Mouse (Mus musculus) lung, embryonic 14.5 days (tissue): ENCODE results near the gene Vamp4. TPM values are rescaled to one million over a fixed set of nuclear protein-coding genes. Genes with fewer than 3 reads are reported as not detected.
"Not testable (repeated sequence)": the region's sequence is repeated elsewhere in the genome, so short reads cannot be mapped to it uniquely, and the experiment has no call there.

Experiments used
- ATAC-seq: fragments of 200-750 bp; cut with Nextera tagmentation; 2 replicates; pipeline ENCODE4 v1.8.0; 2017; ENCODE audit warnings: mild to moderate bottlenecking, moderate TSS enrichment, moderate library complexity; ENCODE audit not compliant: insufficient read depth
- DNase-seq: peaks from one replicate; pipeline ENCODE4 v3.0.0-alpha.2; 2015
- H3K27ac ChIP-seq: fragments of 300-500 bp; sonication (generic); 2 replicates; pipeline ENCODE4 v1.5.1; 2014; ENCODE audit warnings: low read depth, mild to moderate bottlenecking, moderate library complexity
- H3K27me3 ChIP-seq: fragments of 300-500 bp; sonication (generic); 2 replicates; pipeline ENCODE4 v1.6.1; 2014; ENCODE audit warnings: low read length, control low read depth; ENCODE audit not compliant: insufficient read depth
- H3K36me3 ChIP-seq: fragments of 300-500 bp; sonication (generic); 2 replicates; pipeline ENCODE4 v1.6.1; 2014; ENCODE audit warnings: control low read depth; ENCODE audit not compliant: insufficient read depth
- H3K4me1 ChIP-seq: fragments of 300-500 bp; sonication (generic); 2 replicates; pipeline ENCODE4 v1.6.1; 2014; ENCODE audit warnings: antibody characterized with exemption, control low read depth; ENCODE audit not compliant: insufficient read depth
- H3K4me2 ChIP-seq: fragments of 300-500 bp; sonication (generic); 2 replicates; pipeline ENCODE4 v1.6.1; 2014; ENCODE audit warnings: mild to moderate bottlenecking
- H3K4me3 ChIP-seq: fragments of 300-500 bp; sonication (generic); 2 replicates; pipeline ENCODE4 v1.5.1; 2014; ENCODE audit warnings: low read depth, low read length
- H3K9ac ChIP-seq: fragments of 300-500 bp; sonication (generic); 2 replicates; pipeline ENCODE4 v1.6.1; 2014
- H3K9me3 ChIP-seq: fragments of 300-500 bp; sonication (generic); 2 replicates; pipeline ENCODE4 v1.6.1; 2016; ENCODE audit warnings: low read depth, low read length, control low read depth
- CTCF ChIP-seq: IDR thresholded peaks from 2 replicates; pipeline ENCODE4 v1.5.1; 2016; ENCODE audit warnings: antibody characterized with exemption, low read depth
- WGBS: fragments of 180-500 bp; shearing (Covaris S2); extraction: QIAGEN DNeasy Blood & Tissue Kit; methylation state at CpG from one replicate; pipeline ENCODE4 v1.1.7; 2014; 5-methylcytosine and 5-hydroxymethylcytosine counted together
- polyA plus RNA-seq: library from polyadenylated mRNA; unstranded; fragments of >200 nt; fragmentation: Nextera tagmentation; extraction: Ambion mirVana; gene quantifications from 2 replicates; pipeline ENCODE4 v1.2.1, GENCODE M21; 2014

Vamp4 gene
- polyA plus RNA-seq, 1 experiment from 2014 or later, result 48.4 TPM

GRCm38 (mm10) chr1:162609633-162610250, 39.4 kb downstream of the Vamp4 start:
- no peak for ATAC-seq
- no peaks in the 10 kb centered on the region for H3K9me3 ChIP-seq
- H3K4me2 ChIP-seq, result no peak overlapping the region
- WGBS, result 33% methylated on average over 9 of the region's 9 CpGs
- no peaks in the 10 kb centered on the region for H3K4me1 ChIP-seq
- no peak overlapping the region for H3K9ac ChIP-seq
- no peak for TF ChIP-seq CTCF
- no peaks in the 10 kb centered on the region for H3K27me3 ChIP-seq
- no peak overlapping the region for H3K27ac ChIP-seq
- no peak for DNase-seq
- no peak overlapping the region for H3K4me3 ChIP-seq
- no peaks in the 10 kb centered on the region for H3K36me3 ChIP-seq

GRCm38 (mm10) chr1:162611191-162611590, 40.9 kb downstream of the Vamp4 start:
- 60% methylated on average over 4 of the region's 4 CpGs for WGBS
- Histone ChIP-seq H3K27ac (no peak overlapping the region), H3K9me3 (no peaks in the 10 kb centered on the region), H3K27me3 (no peaks in the 10 kb centered on the region), H3K36me3 (no peaks in the 10 kb centered on the region), H3K4me3 (no peak overlapping the region), H3K9ac (no peak overlapping the region), H3K4me2 (no peak overlapping the region), H3K4me1 (no peaks in the 10 kb centered on the region)
- no peak for TF ChIP-seq CTCF
- DNase-seq (no peak), ATAC-seq (no peak)

- DNase-seq (no peak), ATAC-seq (no peak)
- Histone ChIP-seq H3K4me1 (no peaks in the 10 kb centered on the region), H3K36me3 (no peaks in the 10 kb centered on the region), H3K4me3 (no peak overlapping the region), H3K4me2 (no peak overlapping the region), H3K9ac (no peak overlapping the region), H3K9me3 (no peaks in the 10 kb centered on the region), H3K27me3 (no peaks in the 10 kb centered on the region), H3K27ac (no peak overlapping the region)
- WGBS, result 88% methylated on average over 1 of the region's 1 CpGs
- TF ChIP-seq CTCF, result no peak
These were observed 45.2 kb downstream of the Vamp4 start for GRCm38 (mm10) chr1:162615511-162615910.

GRCm38 (mm10) chr1:162620487-162620886, 50.2 kb downstream of the Vamp4 start:
- no peak overlapping the region for H3K4me3 ChIP-seq
- peak; percentile 14 for DNase-seq
- no peak for ATAC-seq
- H3K9me3 ChIP-seq, result no peaks in the 10 kb centered on the region
- no peaks in the 10 kb centered on the region for H3K27me3 ChIP-seq
- H3K36me3 ChIP-seq, result no peaks in the 10 kb centered on the region
- H3K27ac ChIP-seq, result no peak overlapping the region
- H3K4me2 ChIP-seq, result no peak overlapping the region
- WGBS, result 68% methylated on average over 4 of the region's 4 CpGs
- H3K4me1 ChIP-seq, result no peaks in the 10 kb centered on the region
- no peak overlapping the region for H3K9ac ChIP-seq
- peak; percentile 54 for TF ChIP-seq CTCF

GRCm38 (mm10) chr1:162623895-162624294, 53.6 kb downstream of the Vamp4 start:
- no peak overlapping the region for H3K9ac ChIP-seq
- no peak overlapping the region for H3K4me2 ChIP-seq
- H3K27ac ChIP-seq, result no peak overlapping the region
- no peak for TF ChIP-seq CTCF
- H3K4me1 ChIP-seq, result no peaks in the 10 kb centered on the region
- no peaks in the 10 kb centered on the region for H3K9me3 ChIP-seq
- no peak overlapping the region for H3K4me3 ChIP-seq
- ATAC-seq (no peak), DNase-seq (no peak)
- no peaks in the 10 kb centered on the region for H3K27me3 ChIP-seq
- H3K36me3 ChIP-seq, result no peaks in the 10 kb centered on the region
- 24% methylated on average over 4 of the region's 4 CpGs for WGBS

- WGBS, result 33% methylated on average over 7 of the region's 7 CpGs
- Histone ChIP-seq H3K4me2 (no peak overlapping the region), H3K27ac (no peak overlapping the region), H3K9me3 (no peaks in the 10 kb centered on the region), H3K27me3 (no peaks in the 10 kb centered on the region), H3K4me1 (no peaks in the 10 kb centered on the region), H3K9ac (no peak overlapping the region), H3K4me3 (no peak overlapping the region), H3K36me3 (no peaks in the 10 kb centered on the region)
- peak; percentile 54 for DNase-seq
- 0 out of 2 replicates have a peak, but pooled peaks have one; percentile 14 for TF ChIP-seq CTCF
- ATAC-seq, result no peak
These were observed 54.9 kb downstream of the Vamp4 start for GRCm38 (mm10) chr1:162625229-162625628.

GRCm38 (mm10) chr1:162627821-162628220, 57.5 kb downstream of the Vamp4 start:
- H3K9ac ChIP-seq, H3K4me2 ChIP-seq, H3K4me1 ChIP-seq, H3K27me3 ChIP-seq, H3K36me3 ChIP-seq, H3K27ac ChIP-seq, H3K9me3 ChIP-seq, ATAC-seq, H3K4me3 ChIP-seq: not testable (repeated sequence)
- peak; percentile 19 for DNase-seq
- WGBS, result 77% methylated on average over 4 of the region's 4 CpGs

GRCm38 (mm10) chr1:162628326-162628725, 58.0 kb downstream of the Vamp4 start:
- not testable (repeated sequence) for H3K9me3 ChIP-seq, H3K27ac ChIP-seq

GRCm38 (mm10) chr1:162635291-162635931, 65.1 kb downstream of the Vamp4 start:
- 23% methylated on average over 1 of the region's 1 CpGs for WGBS
- DNase-seq, result not testable (repeated sequence)

More at GRCm38 (mm10) chr1:162628326-162628725, 58.0 kb downstream of the Vamp4 start:
- not testable (repeated sequence) for H3K9ac ChIP-seq, H3K4me3 ChIP-seq, DNase-seq, H3K36me3 ChIP-seq, ATAC-seq, H3K4me2 ChIP-seq, H3K27me3 ChIP-seq, H3K4me1 ChIP-seq
- WGBS, result 93% methylated on average over 15 of the region's 15 CpGs

More at GRCm38 (mm10) chr1:162635291-162635931, 65.1 kb downstream of the Vamp4 start:
- H3K4me3 ChIP-seq, H3K4me2 ChIP-seq, ATAC-seq, H3K9ac ChIP-seq, H3K4me1 ChIP-seq, H3K36me3 ChIP-seq, H3K9me3 ChIP-seq, H3K27ac ChIP-seq, H3K27me3 ChIP-seq: not testable (repeated sequence)
